Mouse (Mus musculus): ENCODE data around the gene Emc9.

Gene Emc9

DNA sequence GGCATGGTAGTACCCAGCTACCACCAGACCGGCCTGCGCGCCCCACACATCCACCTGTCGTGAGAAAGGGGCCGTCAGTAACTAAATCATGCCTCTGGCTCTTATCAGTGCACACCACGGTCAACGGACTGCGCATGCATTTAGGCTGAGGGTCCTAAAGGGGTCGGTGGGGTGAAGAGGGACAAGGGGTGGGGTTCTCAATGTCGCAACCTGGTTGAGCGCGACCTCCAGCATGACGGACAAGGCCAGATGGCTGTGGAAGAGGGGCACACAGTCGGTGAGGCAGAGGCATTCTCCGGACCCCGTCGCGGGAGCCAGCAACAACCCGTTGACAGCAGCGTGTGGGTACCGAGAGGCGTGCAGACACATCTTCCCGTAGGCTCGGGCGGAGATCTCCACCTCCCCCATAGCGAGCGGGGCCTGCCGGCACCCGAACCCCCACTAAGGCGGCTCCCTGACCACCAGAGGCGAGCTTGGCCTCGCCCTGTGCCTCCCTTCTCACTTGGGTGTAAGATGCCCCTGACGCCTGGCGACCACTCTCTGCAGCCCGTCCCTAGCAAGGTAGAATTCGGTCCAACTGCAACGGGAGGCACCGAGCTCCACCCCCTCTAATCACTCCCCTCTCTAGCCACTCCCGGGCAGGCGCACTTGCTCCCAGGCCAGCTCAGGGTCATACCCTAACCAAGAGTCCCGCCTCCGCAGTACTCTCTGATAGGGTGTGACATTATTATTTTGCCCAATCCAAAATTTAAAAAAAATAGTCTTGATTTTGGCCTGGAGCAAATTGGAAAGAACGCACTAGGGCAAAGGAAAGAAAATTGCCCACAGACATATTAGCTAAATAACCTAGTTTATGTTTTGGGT lies at the start of gene Emc9:
TSS of gene Emc9 (minus strand) at position 601 of the 864 bp plus-strand sequence.
- in situ Hi-C loops (cut with MboI, MseI): loop anchor here (25.0 kb wide), 1 partner anchor 698 kb away; the partner anchor contains the start of genes Bcl2l2, Gm20521, Pabpn1 and Ppp1r3e

DNA sequence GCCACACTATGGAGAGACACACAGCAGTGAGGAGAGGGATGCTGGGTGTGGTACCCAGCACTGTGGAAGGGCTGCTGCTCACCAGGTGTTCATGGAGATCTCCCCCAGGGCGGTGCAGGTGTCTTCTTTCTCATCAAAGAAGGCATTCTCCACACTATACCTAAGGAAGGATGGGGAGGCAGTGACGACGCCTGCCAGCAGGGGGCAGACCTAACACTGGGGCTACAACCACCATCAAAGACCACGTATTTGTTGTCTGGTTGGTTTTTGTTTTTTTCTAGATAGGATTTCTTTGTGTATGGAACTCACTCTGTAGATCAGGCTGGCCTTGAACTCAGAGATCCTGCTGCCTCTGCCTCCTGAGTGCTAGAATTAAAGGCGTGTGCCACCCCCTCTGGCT lies 44.2 kb upstream of the Emc9 start:
- in situ Hi-C loops (cut with MboI, MseI): no loop called here

DNA sequence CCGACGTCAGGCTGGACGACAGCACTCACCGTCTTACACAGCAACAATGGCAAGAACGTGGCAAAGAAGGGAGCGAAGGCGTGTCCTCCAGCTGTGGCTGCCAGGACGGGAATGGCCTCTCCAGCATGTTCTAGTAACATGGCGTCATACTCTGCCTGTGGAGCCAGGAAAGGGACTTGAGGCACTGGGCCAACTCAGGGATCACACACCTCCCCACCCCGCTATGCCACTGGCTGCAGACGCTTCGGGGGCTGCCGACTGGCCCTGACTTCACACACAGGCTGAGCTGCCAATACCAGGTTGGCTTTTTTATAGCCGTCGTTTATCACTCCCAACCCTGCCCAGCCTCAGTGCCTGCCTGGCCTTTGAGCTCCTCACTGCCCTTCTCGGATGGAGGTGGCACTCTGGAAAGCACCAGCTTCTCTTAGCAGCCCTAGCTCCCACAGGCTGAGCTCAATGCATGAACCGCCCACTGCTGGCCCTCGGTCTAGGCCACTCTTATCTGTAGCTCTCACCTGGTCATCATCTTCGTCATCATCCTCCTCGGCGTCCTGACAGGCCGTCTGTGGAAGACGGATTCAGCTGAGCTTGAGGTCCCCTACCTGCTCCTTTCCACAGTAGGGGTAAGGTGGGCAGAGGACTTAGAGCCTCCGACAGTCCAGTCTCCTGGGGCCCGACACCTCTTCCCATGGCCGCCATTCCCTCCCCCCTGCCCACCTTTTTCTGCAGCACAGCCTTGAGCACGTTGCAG lies 43.1 kb upstream of the Emc9 start:
- in situ Hi-C loops (cut with MboI, MseI): no loop called here

DNA sequence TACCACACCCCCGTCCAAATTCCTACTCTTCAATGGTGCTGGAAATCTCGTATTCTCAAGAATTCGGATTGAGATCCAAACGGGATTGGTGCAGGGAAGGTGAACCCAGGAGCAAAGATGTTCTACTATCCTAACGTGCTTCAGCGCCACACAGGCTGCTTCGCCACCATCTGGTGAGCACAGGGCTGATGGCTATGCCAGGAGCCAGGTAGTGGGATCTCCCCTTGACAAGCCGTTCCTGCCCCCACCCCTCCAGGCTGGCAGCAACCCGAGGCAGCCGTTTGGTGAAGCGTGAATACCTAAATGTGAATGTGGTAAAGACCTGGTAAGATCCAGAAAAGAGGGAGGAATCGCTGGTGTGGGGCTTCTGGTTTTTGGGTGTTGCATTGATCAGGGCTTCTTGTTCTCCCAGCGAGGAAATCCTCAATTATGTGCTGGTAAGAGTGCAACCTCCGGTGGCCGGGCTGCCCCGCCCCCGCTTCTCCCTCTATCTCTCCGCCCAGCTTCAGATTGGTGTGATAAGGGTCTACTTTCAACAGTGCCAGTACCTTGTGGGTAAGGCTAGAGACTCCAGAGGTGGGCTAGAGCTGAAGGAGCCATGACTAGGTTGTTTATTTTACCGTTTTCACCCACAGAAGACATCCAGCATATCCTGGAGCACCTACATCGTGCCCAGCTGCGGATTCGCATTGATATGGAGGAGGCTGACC lies 33.5 kb upstream of the Emc9 start:
- in situ Hi-C loops (cut with MboI, MseI): no loop called here

DNA sequence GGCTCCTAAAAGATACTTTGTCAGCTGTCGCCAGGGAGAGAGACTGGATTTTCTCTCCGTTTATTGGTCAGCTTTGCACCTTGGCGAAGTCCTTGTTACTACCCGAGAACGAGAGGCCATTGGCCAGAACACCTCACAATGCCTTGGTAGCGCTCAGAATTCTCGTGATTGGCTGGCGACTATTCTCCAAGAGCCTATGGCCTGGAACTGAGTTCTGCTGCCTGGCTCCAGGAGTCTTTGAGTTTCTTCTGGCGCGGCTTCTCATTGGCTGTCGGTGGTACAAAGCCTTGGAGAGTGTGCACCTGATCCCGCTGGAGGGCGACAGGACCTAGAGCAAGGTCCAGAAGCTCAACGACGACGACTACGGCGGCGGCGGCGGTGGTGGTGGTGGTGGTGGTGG lies 32.7 kb upstream of the Emc9 start, which contains the start of gene Rec8:
TSS of gene Rec8 (plus strand) at position 216 of the 400 bp plus-strand sequence.
- in situ Hi-C loops (cut with MboI, MseI): no loop called here

DNA sequence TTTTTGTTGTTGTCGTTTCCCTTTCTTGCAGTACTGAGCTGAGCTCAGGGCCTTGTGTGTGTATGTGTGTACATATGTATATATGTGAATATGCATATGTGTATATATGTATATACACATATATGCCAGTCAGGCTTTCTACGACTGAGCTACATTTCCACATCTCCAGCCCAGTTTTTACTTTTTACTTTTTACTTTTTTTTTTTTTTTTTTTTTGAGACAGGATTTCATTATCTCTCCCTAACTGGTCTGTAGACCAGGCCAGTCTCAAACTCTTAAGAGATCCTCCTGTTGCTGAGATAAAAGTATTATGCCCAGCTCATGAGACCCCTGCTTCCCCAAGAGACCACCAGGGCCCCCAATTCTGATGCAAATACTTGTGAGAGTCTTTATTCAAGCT lies 31.7 kb upstream of the Emc9 start:
- in situ Hi-C loops (cut with MboI, MseI): no loop called here

DNA sequence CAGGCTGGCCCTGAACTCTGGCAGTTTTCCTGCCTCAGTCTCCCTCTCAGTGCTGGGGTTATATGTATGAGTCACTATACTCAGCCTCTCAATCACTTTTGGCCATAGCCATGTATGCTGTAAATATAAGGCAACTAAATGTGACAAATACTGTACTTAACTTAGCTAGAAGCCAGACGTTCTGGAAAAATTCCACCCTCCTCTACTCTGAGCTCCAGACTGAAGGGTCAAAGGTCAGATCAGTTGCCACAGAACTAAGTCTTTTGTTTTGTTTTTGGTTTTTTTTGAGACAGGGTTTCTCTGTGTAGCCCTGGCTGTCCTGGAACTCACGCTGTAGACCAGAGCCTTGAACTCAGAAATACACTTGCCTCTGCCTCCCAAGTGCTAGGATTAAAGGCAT lies 30.8 kb upstream of the Emc9 start:
- in situ Hi-C loops (cut with MboI, MseI): no loop called here

DNA sequence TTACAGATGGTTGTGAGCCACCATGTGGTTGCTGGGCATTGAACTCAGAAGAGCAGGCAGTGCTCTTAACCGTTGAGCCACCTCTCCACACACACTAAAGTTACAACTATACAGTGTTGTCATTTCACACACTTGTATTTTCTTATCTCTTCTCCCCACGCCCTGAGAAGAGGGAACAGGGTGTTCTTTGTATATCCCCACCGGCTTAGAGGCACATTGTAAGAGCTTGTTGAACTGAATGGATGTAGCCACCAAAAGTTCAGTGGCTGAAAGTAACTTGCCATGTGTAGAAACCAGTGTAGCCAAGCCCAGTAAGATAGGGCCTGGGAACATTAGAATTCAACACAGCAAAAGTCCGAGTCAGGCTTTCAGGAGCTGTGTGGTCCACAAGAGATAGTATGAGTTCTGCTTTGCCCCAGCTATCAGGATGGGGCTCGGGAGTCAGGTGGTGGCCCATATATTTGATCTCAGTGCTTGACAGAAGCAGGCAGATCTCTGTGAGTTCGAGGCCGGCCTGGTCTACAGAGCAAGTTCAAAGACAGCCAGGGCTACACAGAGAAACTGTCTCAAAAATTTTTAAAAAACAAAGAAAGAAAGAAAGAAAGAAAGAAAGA lies 29.6 kb upstream of the Emc9 start:
- in situ Hi-C loops (cut with MboI, MseI): no loop called here

DNA sequence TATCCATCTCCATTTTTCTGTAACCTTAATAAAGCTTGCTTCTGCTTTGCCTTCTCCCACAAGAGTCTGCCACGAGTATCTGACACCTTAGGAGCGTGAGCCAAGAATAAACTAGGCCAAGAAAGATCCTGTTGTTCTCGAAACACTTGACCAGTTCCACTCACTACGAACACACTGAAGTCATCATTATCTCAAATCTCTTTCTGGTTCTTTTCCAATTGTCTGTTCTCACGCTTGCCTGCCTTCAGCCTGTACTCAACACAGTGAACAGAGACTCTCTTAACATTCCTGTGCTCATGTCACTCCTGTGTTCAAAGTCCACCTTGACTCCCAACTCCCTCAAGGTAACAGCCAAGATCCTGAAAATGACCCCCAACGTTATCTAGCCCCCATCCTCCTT lies 28.2 kb upstream of the Emc9 start:
- in situ Hi-C loops (cut with MboI, MseI): no loop called here

DNA sequence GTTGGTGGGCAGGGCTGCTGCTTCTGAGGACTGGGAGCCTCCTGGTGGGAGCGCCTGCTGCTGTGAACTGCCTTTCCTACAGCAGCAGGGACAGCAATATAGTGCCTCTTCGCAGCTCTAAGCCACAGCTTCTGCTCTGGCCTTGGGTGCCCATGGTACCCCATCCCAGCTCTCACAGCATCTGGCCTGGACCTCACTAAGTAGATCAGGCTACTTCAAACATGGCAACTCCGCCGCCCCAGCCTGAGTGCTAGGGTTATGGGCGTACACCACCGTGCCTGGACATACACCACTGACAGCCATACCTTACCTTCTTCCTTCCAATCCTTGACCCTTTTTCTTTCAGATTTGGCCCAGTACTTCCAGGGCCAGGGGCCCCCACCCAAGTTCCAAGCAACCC lies 23.2 kb upstream of the Emc9 start:
- in situ Hi-C loops (cut with MboI, MseI): no loop called here

DNA sequence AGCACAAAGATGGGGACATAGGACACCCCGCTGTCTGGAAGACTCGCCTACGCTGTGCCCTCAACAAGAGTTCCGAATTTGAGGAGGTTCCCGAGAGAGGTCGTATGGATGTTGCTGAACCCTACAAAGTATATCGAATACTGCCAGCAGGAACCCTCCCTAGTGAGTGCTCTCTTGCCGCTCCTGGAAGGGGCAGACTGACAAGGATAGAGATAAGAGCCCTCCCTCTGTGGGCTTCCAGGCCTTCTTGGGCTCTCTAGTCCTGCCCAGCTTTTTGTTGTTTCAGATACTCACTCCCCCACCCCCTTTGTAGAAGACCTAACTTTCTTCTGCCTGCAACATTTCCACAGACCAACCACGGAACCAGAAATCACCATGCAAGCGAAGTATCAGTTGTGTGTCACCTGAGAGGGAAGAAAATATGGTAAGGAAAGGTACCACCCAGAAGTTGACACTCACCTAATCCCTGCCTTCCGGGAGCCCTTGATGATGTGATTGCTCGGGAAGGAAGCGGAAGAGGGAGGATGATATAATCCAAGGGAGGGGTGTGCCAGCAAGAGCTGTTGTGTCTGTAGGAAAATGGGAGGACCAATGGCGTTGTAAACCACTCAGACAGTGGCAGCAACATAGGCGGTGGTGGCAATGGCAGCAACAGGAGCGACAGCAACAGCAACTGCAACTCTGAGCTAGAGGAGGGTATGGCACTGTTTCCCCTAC lies 20.8 kb upstream of the Emc9 start:
- in situ Hi-C loops (cut with MboI, MseI): no loop called here

DNA sequence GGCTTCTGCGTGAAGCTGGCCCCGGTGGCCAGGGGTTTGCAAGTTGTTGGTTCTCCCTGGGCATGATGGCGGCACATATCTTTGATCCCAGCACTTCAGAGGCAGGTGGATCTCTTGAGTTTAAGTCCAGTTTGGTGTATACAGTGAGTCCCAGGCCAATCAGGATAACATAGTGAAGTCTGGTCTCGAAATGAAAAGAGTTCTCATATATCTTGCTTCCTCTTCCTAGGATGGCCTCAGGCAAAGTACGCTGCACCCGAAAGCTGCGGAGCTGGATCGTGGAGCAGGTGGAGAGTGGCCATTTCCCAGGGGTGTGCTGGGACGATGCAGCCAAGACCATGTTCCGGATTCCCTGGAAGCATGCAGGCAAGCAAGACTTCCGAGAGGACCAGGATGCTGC lies 19.7 kb upstream of the Emc9 start:
- in situ Hi-C loops (cut with MboI, MseI): no loop called here

DNA sequence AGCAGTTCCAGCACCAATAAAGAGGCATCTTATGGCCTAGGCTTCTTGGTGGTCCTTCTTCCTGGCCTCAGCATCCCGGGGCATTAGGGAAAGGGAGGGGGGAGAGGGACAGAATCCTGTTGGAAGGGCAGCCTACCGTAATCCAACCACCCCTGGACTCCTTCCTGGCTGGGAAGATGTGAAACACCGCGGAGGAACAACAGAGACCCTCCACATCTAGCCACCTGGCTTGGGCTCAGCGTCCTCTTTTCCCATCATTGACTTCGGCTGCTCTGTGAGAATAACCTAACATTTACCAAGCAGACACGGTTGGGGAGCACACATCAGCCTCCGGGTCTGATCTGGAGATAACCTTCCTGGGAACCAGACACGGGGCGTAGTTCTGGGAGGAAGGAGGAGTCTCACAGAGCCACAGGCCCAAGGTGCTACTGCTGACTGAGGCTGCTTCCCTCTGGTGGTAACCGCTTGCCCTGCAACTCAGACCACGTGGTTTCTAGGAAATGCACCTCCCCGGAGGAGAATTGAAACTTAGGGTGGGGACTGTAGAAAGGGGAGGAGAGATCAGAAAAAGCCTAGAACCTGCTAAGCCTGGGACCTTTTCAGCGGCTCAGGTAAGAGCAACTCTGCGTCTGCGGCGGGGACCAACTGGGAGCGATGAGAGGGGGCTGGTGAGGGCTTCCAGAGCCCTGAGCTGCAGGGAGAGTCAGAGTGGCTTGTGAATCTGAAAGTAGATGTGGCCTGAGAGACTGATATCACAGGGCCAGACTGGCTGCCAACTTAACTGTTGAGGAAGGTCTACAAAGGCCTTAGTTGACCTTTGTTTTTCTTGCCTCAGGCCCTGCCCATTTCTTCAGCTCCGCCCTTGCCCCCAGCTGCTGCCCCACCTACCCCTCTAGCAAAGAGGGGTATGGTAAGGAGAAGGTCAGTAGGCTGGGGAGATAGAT lies 18.8 kb upstream of the Emc9 start:
- in situ Hi-C loops (cut with MboI, MseI): no loop called here

DNA sequence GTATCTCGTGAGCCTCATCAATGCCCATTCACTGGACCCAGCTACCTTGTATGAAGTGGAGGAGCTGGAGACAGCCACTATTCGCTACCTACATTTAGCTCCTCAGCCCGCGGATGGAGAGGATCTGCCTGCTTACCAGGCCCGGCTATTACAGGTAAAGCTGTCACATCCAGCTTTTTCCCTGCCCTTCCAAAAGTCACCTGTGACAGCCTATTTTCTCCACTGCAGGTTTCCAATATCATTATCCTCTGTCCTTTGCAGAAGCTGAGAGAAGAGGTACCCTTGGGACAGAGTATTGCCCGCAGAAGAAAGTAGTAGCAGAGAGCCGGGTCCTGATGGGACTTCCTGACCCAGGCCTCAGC lies 18.1 kb upstream of the Emc9 start, which contains the start of gene Irf9:
TSS of gene Irf9 (plus strand) at position 301 of the 362 bp plus-strand sequence.
- in situ Hi-C loops (cut with MboI, MseI): no loop called here

DNA sequence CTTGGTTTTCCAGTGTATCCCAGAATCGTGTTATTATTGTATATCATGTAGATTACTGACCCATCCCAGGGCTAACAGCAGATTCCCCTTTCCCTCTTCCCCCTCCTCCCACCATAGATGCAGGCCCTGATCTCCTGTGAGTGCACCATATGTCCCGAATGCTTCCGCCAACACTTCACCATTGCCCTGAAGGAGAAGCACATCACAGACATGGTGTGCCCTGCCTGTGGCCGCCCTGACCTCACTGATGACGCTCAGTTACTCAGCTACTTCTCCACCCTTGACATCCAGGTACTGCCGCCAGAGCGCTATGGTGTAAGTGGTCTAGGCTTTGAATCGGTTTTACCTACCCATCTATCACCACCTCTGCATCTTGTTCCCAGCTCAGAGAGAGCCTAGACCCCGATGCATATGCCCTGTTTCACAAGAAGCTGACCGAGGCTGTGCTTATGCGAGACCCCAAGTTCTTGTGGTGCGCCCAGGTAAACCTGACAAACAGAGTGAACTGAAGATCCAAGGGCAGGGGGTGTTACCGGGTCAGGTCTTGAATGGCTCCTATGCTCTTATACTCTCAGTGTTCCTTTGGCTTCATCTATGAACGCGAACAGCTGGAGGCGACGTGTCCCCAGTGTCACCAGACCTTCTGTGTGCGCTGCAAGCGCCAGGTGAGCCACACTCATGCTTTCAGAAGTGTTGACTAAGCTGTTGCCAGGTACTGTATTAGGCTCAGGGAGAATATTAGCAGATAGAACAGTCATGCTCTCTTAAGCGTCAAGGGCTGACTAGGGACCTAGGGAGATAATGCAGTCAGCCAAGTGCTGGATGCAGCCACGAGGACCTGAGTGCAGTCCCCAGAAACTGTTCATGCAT lies 13.7 kb upstream of the Emc9 start:
- in situ Hi-C loops (cut with MboI, MseI): loop anchor here (25.0 kb wide), 1 partner anchor 711 kb away; the partner anchor contains the start of genes Bcl2l2, Gm20521, Pabpn1 and Ppp1r3e

DNA sequence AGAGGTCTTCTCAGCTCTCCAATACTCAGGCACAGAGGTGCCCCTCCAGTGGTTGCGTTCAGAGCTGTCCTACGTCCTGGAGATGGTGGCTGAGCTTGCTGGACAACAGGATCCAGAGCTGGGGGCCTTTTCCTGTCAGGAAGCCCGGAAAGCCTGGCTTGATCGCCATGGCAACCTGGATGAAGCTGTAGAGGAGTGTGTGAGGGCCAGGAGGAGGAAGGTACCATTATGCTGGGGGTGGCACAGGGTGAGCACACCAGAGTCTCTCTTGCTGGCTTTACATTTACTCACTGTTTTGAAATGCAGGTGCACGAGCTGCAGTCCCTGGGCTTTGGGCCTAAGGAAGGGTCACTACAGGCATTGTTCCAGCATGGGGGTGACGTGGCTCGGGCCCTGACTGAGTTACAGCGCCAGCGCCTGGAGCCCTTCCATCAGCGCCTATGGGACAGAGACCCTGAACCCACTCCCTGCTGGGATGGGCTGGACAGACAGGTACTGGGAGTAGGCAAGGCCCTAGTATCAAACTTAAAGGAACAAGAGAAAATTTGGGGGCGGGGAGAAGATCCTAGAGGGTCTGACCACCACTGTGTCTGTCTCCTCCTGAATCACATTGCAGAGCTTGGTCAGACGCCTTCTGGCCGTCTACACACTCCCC lies 11.1 kb upstream of the Emc9 start:
- in situ Hi-C loops (cut with MboI, MseI): loop anchor here (25.0 kb wide), 1 partner anchor 709 kb away; the partner anchor contains the start of genes Bcl2l2, Gm20521, Pabpn1 and Ppp1r3e

DNA sequence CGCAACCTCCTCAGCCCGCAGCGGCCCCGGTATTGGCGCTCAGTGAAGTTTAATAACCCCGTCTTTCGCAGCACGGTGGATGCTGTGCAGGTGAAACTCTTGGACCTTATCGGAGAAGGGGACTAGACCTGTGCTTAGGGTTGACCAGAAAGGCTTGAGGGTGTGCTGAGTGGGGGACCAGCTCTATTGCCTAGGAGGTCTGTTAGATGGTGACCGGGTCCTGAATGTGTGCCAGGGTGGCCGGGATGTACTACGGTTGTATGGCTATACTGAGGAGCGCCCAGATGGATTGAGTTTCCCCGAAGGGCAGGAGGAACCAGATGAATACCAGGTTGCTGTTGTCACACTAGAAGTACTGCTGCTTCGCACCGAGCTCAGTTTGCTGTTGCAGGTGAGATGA lies 7.1 kb upstream of the Emc9 start:
- in situ Hi-C loops (cut with MboI, MseI): loop anchor here (25.0 kb wide), 1 partner anchor 705 kb away; the partner anchor contains the start of genes Bcl2l2, Gm20521, Pabpn1 and Ppp1r3e

DNA sequence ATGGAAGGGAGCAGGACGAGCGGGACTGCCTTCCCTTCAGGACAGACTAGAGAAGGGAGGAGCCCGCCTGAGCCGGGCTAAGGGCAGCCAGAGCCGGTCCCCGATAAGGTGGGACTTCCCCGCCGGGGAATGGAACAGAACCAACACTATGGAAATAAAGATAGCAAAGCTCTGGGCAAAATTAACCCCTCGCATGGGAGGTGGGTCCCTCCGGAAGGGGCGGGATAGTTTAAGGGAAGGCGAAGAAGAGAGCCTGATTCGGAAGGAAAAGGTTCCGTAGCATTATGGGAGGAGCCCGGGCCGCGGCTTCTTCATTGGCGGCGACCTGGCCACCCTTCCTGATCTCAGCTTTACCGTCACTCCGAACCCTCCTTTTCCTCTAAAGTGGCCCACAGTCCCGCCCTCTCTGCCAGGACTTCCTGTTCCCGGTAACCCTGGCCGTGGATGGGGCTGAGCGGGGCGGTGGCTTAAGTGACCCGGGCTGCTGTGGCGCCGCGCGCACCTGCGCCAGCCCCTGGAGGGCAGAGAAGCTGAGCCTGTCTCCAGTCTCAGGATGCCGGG lies 6.3 kb upstream of the Emc9 start, which contains the start of gene Rnf31:
TSS of gene Rnf31 (plus strand) at position 378 of the 561 bp plus-strand sequence.
- in situ Hi-C loops (cut with MboI, MseI): loop anchor here (25.0 kb wide), 1 partner anchor 704 kb away; the partner anchor contains the start of genes Bcl2l2, Gm20521, Pabpn1 and Ppp1r3e

Measured in regulatory T cell (primary cell).